Mouse (Mus musculus) right cerebral cortex, postnatal 14 days (tissue): ENCODE results near the gene Chrm4.

Experiments
- DNase-seq: peaks from one replicate; pipeline ENCODE4 v3.0.0; 2022

Chrm4 gene

GRCm38 (mm10) chr2:91922586-91923414 is 4.2 kb upstream of the Chrm4 start:
- DNase-seq: no peak

DNA sequence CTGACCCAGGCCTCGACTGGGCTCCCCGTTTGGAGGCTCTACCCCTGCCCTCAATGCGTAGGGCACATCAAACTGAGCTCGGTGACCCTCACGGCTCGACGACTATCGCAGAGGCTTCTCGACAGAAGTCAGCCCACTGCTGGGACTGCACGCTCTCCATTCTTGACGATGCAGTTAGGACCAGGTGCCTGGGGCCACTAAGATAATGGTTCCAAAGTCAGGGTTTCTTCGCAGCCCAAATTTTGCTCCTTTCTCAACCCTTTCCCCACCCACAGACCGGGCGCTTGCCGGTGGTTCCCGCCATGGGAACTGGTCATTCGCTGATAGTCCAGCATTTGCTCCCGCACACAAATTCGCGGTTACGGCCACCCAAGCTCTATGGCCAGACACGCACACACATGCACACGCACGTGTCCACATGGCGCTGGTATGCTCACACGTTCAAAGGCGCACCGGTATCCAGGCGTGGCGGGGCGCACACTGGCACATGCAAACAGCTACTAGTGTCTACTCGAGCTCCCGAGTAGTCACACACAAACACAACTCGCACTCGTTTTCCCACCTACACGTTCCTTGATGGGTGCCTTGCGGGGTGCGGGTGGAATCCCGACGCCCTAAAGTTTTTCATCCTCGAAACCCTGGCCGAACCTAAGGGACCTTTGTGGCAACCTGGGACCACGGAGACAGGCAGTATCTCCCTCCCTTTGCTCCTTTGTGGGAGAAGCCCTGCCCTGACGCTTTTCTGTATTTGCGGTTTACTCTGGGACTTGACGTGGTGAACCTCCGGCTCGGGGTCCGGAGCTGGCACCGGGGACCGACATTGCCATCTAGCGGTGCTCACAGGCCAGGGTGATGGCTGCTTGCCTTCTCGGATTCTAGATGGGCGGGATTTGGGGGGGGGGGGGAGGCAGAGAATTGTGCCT is 3.4 kb upstream of the Chrm4 start:
- peak; percentile 77 for DNase-seq

DNA sequence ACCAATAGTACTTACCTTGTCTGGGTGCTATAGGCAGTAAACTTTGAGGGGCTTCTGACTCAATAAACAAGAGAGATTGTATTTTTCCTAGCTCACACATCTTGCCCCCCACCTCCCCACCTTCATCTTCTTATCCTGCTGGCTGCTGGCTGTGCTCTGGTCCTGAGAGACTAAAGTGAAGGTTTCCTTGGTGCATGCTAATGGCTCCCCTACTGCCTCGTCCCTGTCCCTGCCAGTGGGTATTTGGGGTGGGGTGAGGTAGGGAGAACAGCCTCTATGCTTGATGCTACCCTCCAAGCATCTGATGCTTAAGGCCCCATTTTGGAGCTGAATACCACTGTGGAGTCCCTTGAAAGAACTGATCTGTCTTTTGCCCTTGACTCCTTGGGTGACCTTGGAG is 2.3 kb upstream of the Chrm4 start:
- no peak for DNase-seq

GRCm38 (mm10) chr2:91925442-91925841 is 1.6 kb upstream of the Chrm4 start:
- DNase-seq: no peak

GRCm38 (mm10) chr2:91927826-91928533 is 931 bp downstream of the Chrm4 start:
- DNase-seq: peak; percentile 91

GRCm38 (mm10) chr2:91928534-91929350 is 1.7 kb downstream of the Chrm4 start:
- no peak for DNase-seq

DNA sequence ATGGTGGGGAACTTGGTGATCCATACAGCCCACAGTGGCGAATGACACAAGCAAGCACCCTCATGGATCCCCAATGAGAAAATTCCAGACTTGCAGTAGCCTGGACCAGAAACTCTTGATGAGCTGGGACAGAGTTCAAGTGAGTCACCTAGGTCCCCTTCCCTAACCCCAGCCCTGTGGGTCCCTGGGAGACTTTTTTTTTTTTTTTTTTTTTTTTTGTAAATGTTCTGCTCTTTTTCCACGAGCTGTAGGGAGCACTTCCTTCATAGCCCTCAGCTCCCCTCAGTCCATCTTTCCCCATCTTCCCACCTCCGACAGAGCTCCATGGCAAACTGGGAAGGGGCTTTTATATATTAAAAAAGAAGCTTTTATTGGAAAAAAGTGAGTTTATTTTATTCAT is 2.4 kb downstream of the Chrm4 start:
- no peak for DNase-seq

DNA sequence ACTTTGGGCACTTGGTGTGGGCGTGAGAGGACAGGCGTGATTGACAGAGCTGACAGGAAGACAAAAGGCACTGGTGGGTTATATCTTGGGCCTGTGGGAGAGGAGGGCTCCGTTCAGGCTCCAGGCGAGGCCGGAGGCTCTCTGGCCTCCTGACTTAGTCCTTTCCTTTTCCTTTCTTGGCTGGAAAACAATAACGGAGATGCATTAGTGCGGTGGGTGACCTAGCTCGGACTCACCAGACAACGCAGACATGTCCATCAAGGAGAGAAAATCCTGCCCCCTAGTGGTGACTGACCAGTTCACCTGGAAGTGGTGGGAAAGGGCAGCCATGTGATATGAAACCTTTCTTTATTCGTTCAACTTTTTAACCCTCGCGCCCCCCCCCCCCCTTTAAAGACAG is 2.9 kb downstream of the Chrm4 start:
- DNase-seq: no peak

- no peak for DNase-seq
These were observed 3.8 kb downstream of the Chrm4 start for GRCm38 (mm10) chr2:91930761-91931291.

DNA sequence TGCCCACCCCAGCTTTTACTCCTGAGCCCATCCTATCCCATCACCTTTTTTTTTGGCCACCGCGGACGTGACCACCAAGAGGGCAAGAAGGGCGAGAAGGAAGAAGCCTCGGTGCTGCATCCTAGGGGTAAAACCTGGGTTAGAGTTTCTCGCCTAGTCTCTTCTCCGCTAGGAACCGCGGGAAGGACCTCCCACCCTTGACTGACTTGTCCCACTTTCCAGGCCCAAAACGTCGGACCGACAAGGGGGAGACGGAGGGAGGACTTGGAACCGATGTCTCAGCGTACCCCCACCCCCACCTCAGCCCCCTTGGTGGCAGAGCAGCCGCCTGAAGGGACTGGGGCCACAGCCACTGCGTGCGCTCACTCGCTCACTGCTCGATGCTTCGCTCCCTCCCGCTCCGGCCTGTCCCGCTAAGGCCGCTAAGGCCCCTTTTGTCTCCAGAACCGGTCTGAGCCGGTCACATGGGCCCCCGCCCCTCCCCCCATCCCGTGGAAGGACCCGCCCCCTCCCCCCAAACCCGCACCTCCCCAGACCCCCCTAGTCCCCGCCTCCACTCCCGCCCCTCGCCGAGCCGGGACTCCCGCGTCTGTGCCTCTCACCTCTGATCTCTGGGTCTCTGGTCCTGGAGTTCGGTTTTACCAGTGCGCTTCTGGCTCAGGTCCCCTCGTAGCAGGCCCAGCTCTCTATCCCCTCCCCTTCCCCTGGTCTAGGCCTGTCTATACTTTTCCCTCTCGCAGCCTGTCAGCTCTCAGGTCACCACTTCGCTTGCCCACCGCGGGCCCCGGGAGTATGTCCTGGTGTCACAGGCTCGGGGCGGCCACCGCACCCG is 4.5 kb downstream of the Chrm4 start:
- no peak for DNase-seq

DNA sequence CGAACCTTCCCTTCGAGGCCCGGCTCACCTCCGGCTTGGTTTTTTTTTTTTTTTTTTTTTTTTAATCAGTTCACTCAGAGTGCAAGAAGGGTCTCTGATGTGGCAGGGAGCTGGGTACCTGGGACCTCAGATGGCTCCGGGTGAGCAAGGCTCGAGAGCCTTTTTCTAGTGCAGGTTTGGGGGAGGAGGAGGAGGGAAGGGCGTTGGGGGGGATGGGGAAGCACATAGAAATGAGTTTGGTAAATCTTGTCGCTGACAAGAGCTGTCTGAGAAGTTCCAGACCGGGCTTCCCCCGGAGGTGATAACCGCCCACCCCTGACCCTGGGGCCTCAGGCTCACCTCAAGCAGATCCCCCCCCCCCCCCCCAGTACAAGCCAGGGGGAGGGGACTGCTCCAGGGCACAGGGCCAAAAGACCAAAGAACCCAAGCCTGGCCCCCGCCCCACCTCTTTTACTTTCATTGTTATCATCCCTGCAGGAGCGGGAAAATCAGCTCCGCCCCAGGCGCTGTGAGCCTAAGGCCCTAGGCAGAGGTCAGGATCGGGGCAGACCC is 5.2 kb downstream of the Chrm4 start, which contains the start of gene Mdk:
Gene Mdk, minus strand, starts transcription at position 138 of the 552 bp plus-strand sequence.
- no peak for DNase-seq

DNA sequence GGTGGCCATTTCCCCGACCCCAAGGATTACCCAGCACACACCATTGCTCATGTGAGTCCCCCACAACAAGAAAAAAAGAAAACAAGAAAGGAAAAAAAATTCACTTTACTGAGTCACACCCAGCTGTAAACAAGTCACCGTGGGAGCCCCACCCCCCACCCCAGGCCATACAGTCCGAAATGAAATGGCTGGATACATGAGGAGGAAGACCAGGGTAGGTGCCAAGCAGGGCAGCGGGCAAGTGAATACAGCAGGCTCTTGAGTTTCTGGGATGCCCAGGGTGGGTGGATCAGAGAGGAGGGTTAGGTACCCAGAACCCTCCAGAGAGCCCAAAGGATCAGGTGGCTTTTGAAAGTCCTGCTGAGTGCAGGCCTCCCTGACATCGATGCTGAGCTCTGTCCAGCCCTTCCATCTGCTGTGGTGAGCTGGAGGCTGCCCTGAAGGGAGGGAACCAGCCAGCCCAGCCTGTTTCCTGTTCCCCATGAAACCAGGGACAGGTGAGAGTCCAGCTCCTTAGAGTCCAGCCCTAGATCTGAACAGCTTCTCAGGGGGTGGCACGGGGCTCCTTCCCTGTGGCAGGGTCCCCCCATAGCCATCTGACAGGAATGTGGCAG is 5.8 kb downstream of the Chrm4 start:
- no peak for DNase-seq

DNA sequence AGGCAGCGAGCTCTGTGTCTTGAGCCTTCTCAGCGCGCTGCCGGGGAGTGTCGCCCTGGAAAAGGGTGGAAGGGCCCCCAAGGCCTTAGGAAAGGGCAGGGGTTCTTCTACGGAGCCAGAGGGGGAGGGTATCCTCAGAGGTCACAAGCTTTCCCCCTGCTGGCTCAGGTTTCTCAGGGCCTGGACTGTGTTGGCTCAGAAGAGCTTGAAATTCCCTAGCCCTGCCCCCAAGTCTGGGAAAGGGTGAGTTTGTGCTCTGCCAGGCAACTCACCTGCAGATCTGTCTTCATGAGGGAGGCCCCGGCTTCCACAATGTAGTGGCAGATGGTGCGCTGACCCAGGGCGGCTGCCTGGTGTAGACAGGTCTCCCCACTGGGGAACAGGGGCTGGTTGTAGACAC is 6.4 kb downstream of the Chrm4 start:
- no peak for DNase-seq

DNA sequence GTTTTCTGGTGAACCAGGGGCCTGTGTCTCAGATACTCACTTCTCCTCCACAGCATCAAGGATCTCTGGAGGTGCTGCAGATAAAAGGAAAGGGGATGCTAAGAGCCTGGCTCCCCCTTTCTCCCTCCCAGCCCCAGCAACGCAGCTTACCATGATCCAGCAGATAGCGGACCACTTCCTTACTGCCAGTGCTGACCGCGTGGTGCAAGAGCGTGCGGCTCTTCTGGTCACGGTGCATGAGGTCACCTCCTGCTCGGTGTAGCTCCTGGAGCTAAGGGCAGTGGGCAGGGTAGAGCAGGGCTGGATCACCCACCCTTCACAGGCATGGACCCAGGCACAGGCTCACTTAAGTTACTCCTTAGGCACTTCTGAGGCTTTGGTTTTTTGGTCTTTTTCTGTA is 7.0 kb downstream of the Chrm4 start:
- no peak for DNase-seq

DNA sequence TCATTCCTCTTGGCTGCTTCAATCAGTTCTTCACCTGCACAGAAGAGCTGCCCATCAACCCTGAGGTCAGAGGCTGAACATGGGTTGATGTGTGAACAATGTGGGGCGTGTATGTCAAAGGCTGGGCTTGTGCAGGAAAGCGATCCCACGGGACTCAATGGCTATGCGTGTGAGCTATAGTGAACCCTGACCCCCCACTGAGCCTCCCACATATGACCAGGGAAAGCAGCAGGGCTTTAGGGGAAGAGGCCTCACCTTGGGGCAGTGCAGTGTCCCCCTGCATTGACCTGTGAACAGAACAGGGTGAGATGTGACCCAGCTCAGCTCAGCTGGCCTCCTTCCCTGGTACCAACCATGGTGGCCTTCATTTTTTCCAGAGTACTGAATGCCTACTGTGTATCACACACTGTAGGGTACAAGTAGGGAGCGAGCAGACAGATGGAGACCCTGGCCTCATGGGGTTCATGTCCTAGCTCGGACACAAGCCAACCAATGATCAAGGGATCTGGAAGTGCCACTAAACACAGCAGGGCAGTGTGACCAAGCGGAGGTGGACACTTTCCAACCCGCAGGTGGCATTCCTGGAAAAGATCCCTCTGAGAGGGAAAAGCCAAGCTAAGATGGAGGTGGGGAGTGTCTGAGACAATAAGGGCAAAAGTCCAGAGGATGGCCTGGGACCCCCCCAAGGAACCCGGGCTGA is 7.9 kb downstream of the Chrm4 start:
- no peak for DNase-seq

DNA sequence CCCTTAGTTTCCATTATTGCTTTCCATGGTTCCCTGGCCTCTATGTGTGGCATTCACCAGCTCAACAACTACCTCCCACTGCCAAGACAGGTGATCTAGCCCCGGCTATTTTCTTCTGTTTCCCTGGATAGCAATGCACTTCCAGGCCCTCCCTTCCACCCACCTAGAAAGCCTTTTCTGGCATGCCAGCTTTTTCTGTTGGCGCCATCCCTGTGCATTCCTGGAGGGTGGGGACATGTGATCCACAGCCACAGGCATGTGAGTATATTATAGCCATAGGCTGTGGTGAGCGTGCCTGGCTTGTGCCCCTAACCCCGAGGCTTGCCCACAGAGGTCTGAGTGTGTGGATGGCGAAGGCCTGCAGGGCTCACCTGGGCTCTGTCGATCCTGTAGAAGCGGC is 9.1 kb downstream of the Chrm4 start:
- DNase-seq: no peak

- no peak for DNase-seq
These were observed 12.4 kb downstream of the Chrm4 start for GRCm38 (mm10) chr2:91939303-91939935.

- no peak for DNase-seq
These were observed 15.3 kb downstream of the Chrm4 start for GRCm38 (mm10) chr2:91942356-91942755.
